Mouse (Mus musculus): ENCODE data around the gene Sec11a.

DNA sequence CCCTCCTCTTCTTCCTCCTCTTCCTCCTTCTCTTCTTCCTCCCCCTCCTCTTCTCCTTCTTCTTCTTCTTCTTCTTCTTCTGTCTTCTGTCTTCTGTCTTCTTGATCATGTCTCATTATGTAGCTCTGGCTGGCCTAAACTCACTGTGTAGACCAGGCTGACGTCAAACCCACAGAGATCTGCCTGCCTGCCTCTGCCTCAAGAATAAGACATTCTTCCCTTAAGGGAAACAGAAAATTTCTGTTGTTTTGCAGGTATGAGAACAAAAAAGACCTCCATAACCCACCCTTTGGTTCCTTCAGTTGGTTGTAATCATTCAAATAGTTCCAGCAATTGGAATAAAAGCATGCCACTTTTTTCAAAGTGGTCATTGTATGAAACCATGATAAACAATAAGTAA, 83.4 kb downstream of the Sec11a start:
- no peak for TF ChIP-seq POLR2A (IDR thresholded peaks at IDR 0.05; ENCODE audit: insufficient read depth, low read depth, low read length)
- no peak for TF ChIP-seq CTCF (IDR thresholded peaks at IDR 0.05; ENCODE audit: insufficient read depth, low read depth, low read length)

Data from olfactory bulb, adult 2 months (tissue).